Comparison of ENCODE assay signal across 28 mouse cellular contexts in the genomic region with DNA sequence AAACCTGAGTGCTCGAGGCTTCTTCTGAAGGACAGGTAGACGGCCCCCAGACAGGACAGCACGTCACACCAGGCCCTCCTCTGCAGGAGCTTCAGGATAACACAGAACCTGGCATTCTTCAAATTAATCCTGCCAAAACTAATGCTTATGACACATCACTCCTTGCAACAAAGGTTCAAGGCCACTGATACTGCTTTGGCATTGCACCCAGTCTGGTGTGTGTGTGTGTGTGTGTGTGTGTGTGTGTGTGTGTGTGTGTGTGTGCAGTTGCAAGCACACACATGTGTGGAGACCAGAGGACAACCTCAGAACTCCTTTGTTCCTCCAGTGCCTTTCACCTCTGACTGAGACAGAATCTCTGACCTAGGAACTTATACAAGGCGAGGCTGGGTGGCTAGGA. TPM values are rescaled to one million over a fixed set of nuclear protein-coding genes. Genes with fewer than 3 reads are reported as not detected.
DNase-seq lines count a peak whose midpoint lies in the region; ATAC-seq and TF ChIP-seq lines count a peak whose summit lies in the region.
"Had no signal": no experiment of that assay in that cellular context is flagged by ENCODE, and none has a peak within 500 bp of the region (broad histone marks: within the 10 kb centered on the region; RNA-seq: fewer than 3 reads in every experiment).

No protein-coding gene starts in this region.

- no peak for TF ChIP-seq CTCF in lung, postnatal 0 days (IDR thresholded peaks at IDR 0.05)
- no peak for TF ChIP-seq CTCF in small intestine, adult 2 months (IDR thresholded peaks at IDR 0.05; ENCODE audit: extremely low read depth, insufficient read length, insufficient replicate concordance, low read depth, low read length)

- H3K9me3 ChIP-seq in kidney, embryonic 15.5 days (replicated peaks) = no peaks in the 10 kb centered on the region
- no peaks in the 10 kb centered on the region for H3K9me3 ChIP-seq in lung, embryonic 15.5 days
- H3K9me3 ChIP-seq in lung, postnatal 0 days (ENCODE audit: low read length) = no peaks in the 10 kb centered on the region
- H3K9me3 ChIP-seq in intestine, embryonic 14.5 days (ENCODE audit: control insufficient read depth, low read length) = no peaks in the 10 kb centered on the region
- H3K9me3 ChIP-seq: forebrain, embryonic 12.5 days; hindbrain, embryonic 10.5 days; hindbrain, embryonic 15.5 days; limb, embryonic 13.5 days; liver, embryonic 13.5 days; midbrain, embryonic 13.5 days; neural tube, embryonic 13.5 days had no signal

- ATAC-seq in kidney, embryonic 15.5 days (replicated peaks; ENCODE audit: low FRiP score) = no peak
- no peak for ATAC-seq in lung, embryonic 15.5 days (ENCODE audit: borderline replicate concordance, extremely low read depth, low FRiP score, low TSS enrichment)
- ATAC-seq in lung, postnatal 0 days = no peak
- no peak for ATAC-seq in intestine, embryonic 14.5 days (replicated peaks; ENCODE audit: low FRiP score, low TSS enrichment, low read depth)
- ATAC-seq: forebrain, postnatal 0 days; inflammation-experienced regulatory T-cells, adult 6 months; midbrain, embryonic 13.5 days had no signal

- peak overlapping the region; percentile 24; the same call in 1 of the 2 replicates for H3K9ac ChIP-seq in kidney, embryonic 15.5 days
- no peak overlapping the region for H3K9ac ChIP-seq in lung, embryonic 15.5 days
- no peak overlapping the region for H3K9ac ChIP-seq in lung, postnatal 0 days (replicated peaks; ENCODE audit: low read depth)
- H3K9ac ChIP-seq in intestine, embryonic 14.5 days (ENCODE audit: low read length) = no peak overlapping the region
- H3K9ac ChIP-seq: forebrain, embryonic 12.5 days; forebrain, postnatal 0 days; hindbrain, embryonic 15.5 days; limb, embryonic 13.5 days; liver, embryonic 13.5 days; midbrain, embryonic 13.5 days; neural tube, embryonic 13.5 days had no signal

- 90% methylated on average over 4 of the region's 4 CpGs for WGBS in kidney, embryonic 15.5 days
- WGBS in lung, embryonic 15.5 days = 60% methylated on average over 4 of the region's 4 CpGs
- 62% methylated on average over 4 of the region's 4 CpGs for WGBS in lung, postnatal 0 days
- WGBS in intestine, embryonic 14.5 days = 68% methylated on average over 4 of the region's 4 CpGs
- WGBS in small intestine, adult 2 months = 26% methylated on average over 4 of the region's 4 CpGs

- H3K4me2 ChIP-seq in kidney, embryonic 15.5 days = peak overlapping the region; percentile 98
- peak overlapping the region; percentile 92 for H3K4me2 ChIP-seq in lung, embryonic 15.5 days
- no peak overlapping the region for H3K4me2 ChIP-seq in lung, postnatal 0 days (replicated peaks; ENCODE audit: low read depth, low read length)
- peak overlapping the region; percentile 94; the same call in 1 of the 2 replicates for H3K4me2 ChIP-seq in intestine, embryonic 14.5 days (ENCODE audit: low read length)
- H3K4me2 ChIP-seq: forebrain, embryonic 12.5 days; hindbrain, embryonic 15.5 days; limb, embryonic 13.5 days; liver, embryonic 13.5 days; midbrain, embryonic 13.5 days; neural tube, embryonic 13.5 days had no signal

- peaks cover 46% of the 10 kb centered on the region for H3K4me1 ChIP-seq in kidney, embryonic 15.5 days
- peaks cover 26% of the 10 kb centered on the region for H3K4me1 ChIP-seq in lung, embryonic 15.5 days
- H3K4me1 ChIP-seq in lung, postnatal 0 days (ENCODE audit: insufficient read depth, low read depth, low read length) = 0 out of 2 replicates have a peak, but pooled peaks cover 3% of the 10 kb centered on the region
- peaks cover 6% of the 10 kb centered on the region; the same call in 1 of the 2 replicates for H3K4me1 ChIP-seq in intestine, embryonic 14.5 days (replicated peaks; ENCODE audit: control insufficient read depth, insufficient read depth, low read length)
- H3K4me1 ChIP-seq in small intestine, adult 2 months (ENCODE audit: control insufficient read depth, insufficient read depth, insufficient read length, low read length) = peaks cover 30% of the 10 kb centered on the region

- no peak for TF ChIP-seq POLR2A in small intestine, adult 2 months (IDR thresholded peaks at IDR 0.05; ENCODE audit: low read depth, low read length)

- H3K4me3 ChIP-seq in kidney, embryonic 15.5 days (replicated peaks) = peak overlapping the region; percentile 67; the same call in 1 of the 2 replicates
- H3K4me3 ChIP-seq in lung, embryonic 15.5 days = no peak overlapping the region
- no peak overlapping the region for H3K4me3 ChIP-seq in lung, postnatal 0 days (ENCODE audit: low read depth, low read length)
- no peak overlapping the region for H3K4me3 ChIP-seq in intestine, embryonic 14.5 days (ENCODE audit: low read depth, low read length)
- peak overlapping the region; percentile 76 for H3K4me3 ChIP-seq in small intestine, adult 2 months (ENCODE audit: low read depth, low read length)
- H3K4me3 ChIP-seq: forebrain, embryonic 12.5 days; hindbrain, embryonic 10.5 days; hindbrain, embryonic 15.5 days; layer of hippocampus, adult 2 months; limb, embryonic 13.5 days; liver, embryonic 13.5 days; midbrain, embryonic 13.5 days; neural tube, embryonic 13.5 days had no signal

- H3K36me3 ChIP-seq in kidney, embryonic 15.5 days = no peaks in the 10 kb centered on the region
- H3K36me3 ChIP-seq in lung, embryonic 15.5 days = no peaks in the 10 kb centered on the region
- H3K36me3 ChIP-seq in lung, postnatal 0 days (ENCODE audit: insufficient read depth, low read length) = no peaks in the 10 kb centered on the region
- no peaks in the 10 kb centered on the region for H3K36me3 ChIP-seq in intestine, embryonic 14.5 days (ENCODE audit: control insufficient read depth, insufficient read depth, low read length)
- H3K36me3 ChIP-seq in small intestine, adult 2 months (ENCODE audit: control insufficient read depth, insufficient read depth, low read length) = no peaks in the 10 kb centered on the region
- H3K36me3 ChIP-seq: forebrain, embryonic 12.5 days; hindbrain, embryonic 10.5 days; hindbrain, embryonic 15.5 days; limb, embryonic 13.5 days; liver, embryonic 13.5 days; midbrain, embryonic 13.5 days; neural tube, embryonic 13.5 days had no signal

- no peak for DNase-seq in kidney, postnatal 36 days
- DNase-seq in lung, postnatal 0 days (ENCODE audit: low spot score) = no peak
- no peak for DNase-seq in intestine, embryonic 14.5 days (ENCODE audit: low spot score)
- DNase-seq in cerebellum, adult 9-11 months = no peak
- DNase-seq: B cell, adult 2 months; cerebellum, adult 18-20 months; cerebellum, postnatal 14 days; forebrain, postnatal 0 days; gastrocnemius, postnatal 10 days; heart, postnatal 14 days; kidney, postnatal 25 days; liver, embryonic 13.5 days; lung, adult 18-20 months; right cerebral cortex, postnatal 4 days; thymus, adult 2 months; thymus, postnatal 4 days had no signal

- H3K27ac ChIP-seq in kidney, embryonic 15.5 days = no peak overlapping the region
- peak overlapping the region; percentile 71 for H3K27ac ChIP-seq in lung, embryonic 15.5 days
- no peak overlapping the region for H3K27ac ChIP-seq in lung, postnatal 0 days (ENCODE audit: low read length)
- no peak overlapping the region for H3K27ac ChIP-seq in intestine, embryonic 14.5 days (ENCODE audit: low read depth)
- peak overlapping the region; percentile 51 for H3K27ac ChIP-seq in small intestine, adult 2 months (ENCODE audit: insufficient read depth, low read depth, low read length)
- H3K27ac ChIP-seq: forebrain, embryonic 12.5 days; hindbrain, embryonic 10.5 days; hindbrain, embryonic 15.5 days; layer of hippocampus, adult 2 months; limb, embryonic 13.5 days; liver, embryonic 13.5 days; macrophage; midbrain, embryonic 13.5 days; neural tube, embryonic 13.5 days had no signal

- TF ChIP-seq EP300 in lung, postnatal 0 days (IDR thresholded peaks at IDR 0.05) = no peak

- peaks cover 55% of the 10 kb centered on the region for H3K27me3 ChIP-seq in kidney, embryonic 15.5 days
- peaks cover 41% of the 10 kb centered on the region for H3K27me3 ChIP-seq in lung, embryonic 15.5 days
- H3K27me3 ChIP-seq in lung, postnatal 0 days (replicated peaks; ENCODE audit: insufficient read depth, low read length) = peaks cover 21% of the 10 kb centered on the region
- peaks cover 52% of the 10 kb centered on the region for H3K27me3 ChIP-seq in intestine, embryonic 14.5 days (replicated peaks; ENCODE audit: control insufficient read depth, insufficient read depth, low read length)
- no peaks in the 10 kb centered on the region for H3K27me3 ChIP-seq in small intestine, adult 2 months (ENCODE audit: control insufficient read depth, insufficient read depth, low read length)

RNA-seq across cellular contexts. Expression of gene Map3k21, which starts 3.0 kb away (rescaled TPM):
- 4.2 and 4.6 TPM in 2 replicates for polyA plus RNA-seq in kidney, embryonic 15.5 days (2015; fragmentation: Nextera tagmentation; extraction: Ambion mirVana)
- 2.7 and 3.3 TPM in 2 replicates for polyA plus RNA-seq in lung, embryonic 15.5 days (2015; fragmentation: Nextera tagmentation; extraction: Ambion mirVana)
- 0.74 and 0.76 TPM in 2 replicates for polyA plus RNA-seq in lung, postnatal 0 days (2015; fragmentation: Nextera tagmentation; extraction: Ambion mirVana)
- 3.9 and 4.7 TPM in 2 replicates for polyA plus RNA-seq in intestine, embryonic 14.5 days (2014; fragmentation: Nextera tagmentation; extraction: Ambion mirVana)
- 8.2 and 14.5 TPM in 2 replicates for polyA plus RNA-seq in small intestine, adult 2 months (2012; rRNA removed)
- polyA plus RNA-seq: inflammation-experienced regulatory T-cells, adult 6 months; macrophage had no signal

RNA-seq across cellular contexts. Expression of gene Pcnx2, which starts 15.1 kb away (rescaled TPM):
- 0.24 and 0.48 TPM in 2 replicates for polyA plus RNA-seq in kidney, embryonic 15.5 days (2015; fragmentation: Nextera tagmentation; extraction: Ambion mirVana)
- 0.24 and 0.36 TPM in 2 replicates for polyA plus RNA-seq in lung, embryonic 15.5 days (2015; fragmentation: Nextera tagmentation; extraction: Ambion mirVana)
- polyA plus RNA-seq in lung, postnatal 0 days (2015; fragmentation: Nextera tagmentation; extraction: Ambion mirVana) = 0.18 and 0.31 TPM in 2 replicates
- polyA plus RNA-seq in intestine, embryonic 14.5 days (2014; fragmentation: Nextera tagmentation; extraction: Ambion mirVana) = 0.08 and 0.17 TPM in 2 replicates
- polyA plus RNA-seq in small intestine, adult 2 months (2012; rRNA removed) = 0.08 and 0.39 TPM in 2 replicates
- polyA plus RNA-seq: macrophage had no signal

Comparison
In these comparisons a context has a peak if more than half of its experiments do, and no peak if none do; other contexts are left out.
1. H3K27ac ChIP-seq: peak in lung, embryonic 15.5 days (single experiment) and small intestine, adult 2 months (single experiment); none in kidney, embryonic 15.5 days (single experiment), lung, postnatal 0 days (single experiment) and intestine, embryonic 14.5 days (single experiment).
2. H3K4me3 ChIP-seq: peak in kidney, embryonic 15.5 days (single experiment) and small intestine, adult 2 months (single experiment); none in lung, embryonic 15.5 days (single experiment), lung, postnatal 0 days (single experiment) and intestine, embryonic 14.5 days (single experiment).